Mouse (Mus musculus): ENCODE data around the gene Emilin3. TPM values are rescaled to one million over a fixed set of nuclear protein-coding genes. Genes with fewer than 3 reads are reported as not detected.

The Emilin3 gene
- polyA plus RNA-seq, 1 experiment = not detected

DNA sequence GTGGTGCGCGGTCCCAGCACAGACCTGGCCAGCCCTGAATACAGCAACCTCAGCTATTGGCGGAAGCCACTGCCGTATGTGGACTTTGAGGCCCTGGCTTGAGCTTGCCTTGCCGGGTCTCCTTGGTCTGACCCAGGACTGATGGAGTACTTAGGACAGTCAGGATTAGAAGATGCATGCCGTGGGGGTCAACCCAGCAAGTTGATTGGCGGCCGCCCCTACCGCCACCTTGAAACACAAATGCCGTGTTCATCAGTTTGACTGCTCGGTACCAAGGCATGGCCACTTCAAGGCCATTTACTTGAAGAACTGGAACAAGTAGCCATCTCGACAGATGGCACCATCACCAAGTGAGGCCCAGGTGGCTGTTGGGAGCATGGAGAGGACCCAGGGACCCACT, 6.8 kb downstream of the Emilin3 start:
- TF ChIP-seq GATA1 (IDR thresholded peaks at IDR 0.05; ENCODE audit: borderline replicate concordance, low read length) = no peak
- no peak for TF ChIP-seq FLI1 (IDR thresholded peaks at IDR 0.05; ENCODE audit: low read length)
- H3K4me1 ChIP-seq = peaks cover 8% of the 10 kb centered on the region

DNA sequence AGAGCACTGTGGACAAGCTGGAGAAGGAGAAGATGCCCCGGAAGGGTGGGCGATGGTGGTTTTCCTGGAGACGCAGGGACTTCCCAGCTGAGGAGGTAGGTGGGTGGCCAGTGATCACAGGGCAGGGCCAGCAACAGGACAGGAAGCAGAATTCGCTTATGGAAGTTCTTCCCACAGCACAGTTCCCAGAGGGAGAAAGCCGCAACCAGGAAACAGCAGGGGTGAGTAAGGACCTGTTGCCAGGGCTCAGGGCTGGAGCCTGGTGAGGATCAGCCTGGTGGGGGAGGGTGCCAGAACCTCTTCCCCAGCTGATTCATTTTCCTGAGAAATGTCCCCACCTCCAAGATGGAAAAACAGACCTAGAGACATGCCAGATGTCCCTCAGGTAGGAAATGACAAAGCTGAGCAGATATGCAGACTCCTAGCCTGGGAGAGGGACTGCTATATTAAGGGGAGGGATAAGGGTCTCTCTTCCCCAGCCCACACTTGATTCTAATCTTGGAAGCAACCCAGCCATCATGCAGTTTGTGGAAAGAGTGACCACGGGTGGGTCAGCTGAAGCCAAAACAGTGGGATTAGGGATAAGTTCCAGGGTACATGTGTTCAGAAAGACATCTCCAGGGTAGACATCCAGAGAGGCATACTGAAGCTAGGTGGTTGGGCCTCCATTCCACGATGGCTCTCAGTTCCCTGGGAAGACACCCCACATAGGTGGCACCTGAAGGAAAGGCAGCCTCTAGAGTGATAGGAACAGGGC, 10.3 kb downstream of the Emilin3 start:
- H3K36me3 ChIP-seq (replicated peaks; ENCODE audit: low read length) = no peaks in the 10 kb centered on the region
- H3K9me3 ChIP-seq = peaks cover 8% of the 10 kb centered on the region
- H3K4me1 ChIP-seq = peaks cover 8% of the 10 kb centered on the region
- no peak overlapping the region for H3K4me3 ChIP-seq (replicated peaks)
- peaks cover 64% of the 10 kb centered on the region for H3K27me3 ChIP-seq (replicated peaks)
- TF ChIP-seq FLI1 (IDR thresholded peaks at IDR 0.05; ENCODE audit: low read length) (no peak), GATA1 (IDR thresholded peaks at IDR 0.05; ENCODE audit: borderline replicate concordance, low read length) (no peak)

More for the DNA sequence above, 6.8 kb downstream of the Emilin3 start:
- Histone ChIP-seq H3K4me3 (replicated peaks) (no peak overlapping the region), H3K9me3 (no peaks in the 10 kb centered on the region), H3K27me3 (replicated peaks) (peaks cover 76% of the 10 kb centered on the region), H3K36me3 (replicated peaks; ENCODE audit: low read length) (no peaks in the 10 kb centered on the region)

DNA sequence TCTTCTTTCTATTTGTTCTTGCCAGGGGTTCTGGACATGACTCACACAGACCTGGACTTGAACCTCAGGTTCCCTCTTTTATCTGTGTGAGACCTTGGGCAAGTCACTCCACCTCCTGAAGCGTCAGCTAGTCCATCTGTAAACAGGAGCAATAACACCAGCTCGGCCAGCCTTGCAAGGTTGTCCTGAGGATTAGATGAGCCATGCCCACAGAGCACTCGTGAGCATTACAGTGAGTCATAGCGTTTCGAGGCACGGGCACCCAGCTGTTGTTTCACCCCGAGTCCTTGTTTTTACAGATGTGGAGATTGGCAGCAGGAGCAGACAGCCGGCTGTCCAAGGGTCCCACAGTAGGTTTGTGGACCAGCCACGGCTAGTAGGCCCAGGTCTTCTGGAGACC, 20.4 kb downstream of the Emilin3 start:
- H3K4me3 ChIP-seq (replicated peaks) = no peak overlapping the region
- H3K27me3 ChIP-seq (replicated peaks) = peaks cover 67% of the 10 kb centered on the region
- H3K4me1 ChIP-seq = peaks cover 18% of the 10 kb centered on the region
- no peaks in the 10 kb centered on the region for H3K36me3 ChIP-seq (replicated peaks; ENCODE audit: low read length)
- TF ChIP-seq GATA1 (IDR thresholded peaks at IDR 0.05; ENCODE audit: borderline replicate concordance, low read length) (no peak), FLI1 (IDR thresholded peaks at IDR 0.05; ENCODE audit: low read length) (no peak)
- peaks cover 13% of the 10 kb centered on the region for H3K9me3 ChIP-seq

DNA sequence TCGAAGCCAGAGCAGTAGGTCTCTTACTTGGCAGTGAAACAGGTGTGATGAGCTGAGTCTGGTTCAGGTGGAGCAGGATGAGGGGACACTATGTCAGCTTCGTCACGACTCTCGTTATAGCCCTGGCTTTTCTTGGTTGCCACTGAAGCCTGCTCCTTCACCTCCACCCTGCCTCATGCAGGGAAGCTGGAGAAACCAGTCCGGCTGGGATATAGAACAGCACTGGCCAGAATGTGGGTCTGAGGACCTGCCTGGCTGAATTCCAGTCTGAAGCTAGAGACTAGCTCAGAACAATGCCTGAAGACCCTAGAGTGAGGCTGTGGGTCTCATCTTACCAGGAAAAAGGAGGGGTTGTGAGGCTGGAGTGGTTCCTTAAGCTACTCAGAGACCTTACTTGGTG, 21.1 kb downstream of the Emilin3 start:
- TF ChIP-seq FLI1 (IDR thresholded peaks at IDR 0.05; ENCODE audit: low read length) = no peak
- TF ChIP-seq GATA1 (IDR thresholded peaks at IDR 0.05; ENCODE audit: borderline replicate concordance, low read length) = no peak
- Histone ChIP-seq H3K36me3 (replicated peaks; ENCODE audit: low read length) (no peaks in the 10 kb centered on the region), H3K27me3 (replicated peaks) (peaks cover 67% of the 10 kb centered on the region), H3K4me1 (peaks cover 18% of the 10 kb centered on the region), H3K4me3 (replicated peaks) (no peak overlapping the region), H3K9me3 (peaks cover 9% of the 10 kb centered on the region)

DNA sequence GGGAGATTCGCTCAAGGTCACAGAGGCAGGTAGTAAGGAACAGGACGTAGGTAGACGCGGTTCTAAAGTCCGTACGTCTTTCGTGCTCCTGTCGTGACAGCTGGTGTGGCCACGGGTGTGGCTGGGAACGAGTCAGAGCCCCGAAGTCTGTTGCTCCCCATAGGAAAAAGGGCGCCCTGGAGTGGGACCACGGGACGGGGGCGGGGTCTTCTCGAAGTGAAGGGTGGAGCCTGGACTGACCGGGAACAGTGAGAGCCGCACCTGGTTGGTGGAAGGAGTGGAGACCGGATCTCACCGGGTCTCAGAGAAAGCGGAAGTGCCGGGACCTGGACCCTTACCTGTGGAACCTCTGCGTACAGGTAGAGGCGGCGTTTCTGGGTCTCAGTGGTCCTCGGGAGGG, 24.3 kb downstream of the Emilin3 start:
- Histone ChIP-seq H3K4me3 (replicated peaks) (peak overlapping the region; percentile 89), H3K27me3 (replicated peaks) (peaks cover 63% of the 10 kb centered on the region), H3K9me3 (no peaks in the 10 kb centered on the region), H3K36me3 (replicated peaks; ENCODE audit: low read length) (no peaks in the 10 kb centered on the region), H3K4me1 (peaks cover 22% of the 10 kb centered on the region)
- TF ChIP-seq GATA1 (IDR thresholded peaks at IDR 0.05; ENCODE audit: borderline replicate concordance, low read length) = no peak
- no peak for TF ChIP-seq FLI1 (IDR thresholded peaks at IDR 0.05; ENCODE audit: low read length)

DNA sequence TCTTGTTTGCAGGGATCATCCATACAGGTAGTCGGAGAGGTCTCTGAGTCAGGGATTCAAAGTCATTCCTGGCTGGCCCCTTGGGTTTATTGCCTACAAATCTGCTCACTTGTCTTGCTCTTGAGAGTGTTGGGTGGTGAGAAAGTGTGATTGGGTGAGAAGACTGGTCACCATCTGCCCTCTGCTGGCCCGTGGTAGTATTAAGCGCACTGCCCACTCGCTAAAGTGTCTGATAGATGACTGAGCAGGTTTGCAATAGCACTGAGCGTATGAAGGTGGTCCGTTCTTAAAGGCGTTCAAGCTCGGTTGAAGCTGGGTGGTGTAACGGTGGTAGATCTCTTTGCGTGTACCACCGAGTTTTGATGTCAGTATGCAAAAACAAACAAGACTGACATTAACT, 24.8 kb downstream of the Emilin3 start:
- Histone ChIP-seq H3K4me3 (replicated peaks) (peak overlapping the region; percentile 89), H3K36me3 (replicated peaks; ENCODE audit: low read length) (no peaks in the 10 kb centered on the region), H3K9me3 (no peaks in the 10 kb centered on the region), H3K4me1 (peaks cover 22% of the 10 kb centered on the region), H3K27me3 (replicated peaks) (peaks cover 62% of the 10 kb centered on the region)
- TF ChIP-seq FLI1 (IDR thresholded peaks at IDR 0.05; ENCODE audit: low read length) = no peak
- TF ChIP-seq GATA1 (IDR thresholded peaks at IDR 0.05; ENCODE audit: borderline replicate concordance, low read length) = no peak

DNA sequence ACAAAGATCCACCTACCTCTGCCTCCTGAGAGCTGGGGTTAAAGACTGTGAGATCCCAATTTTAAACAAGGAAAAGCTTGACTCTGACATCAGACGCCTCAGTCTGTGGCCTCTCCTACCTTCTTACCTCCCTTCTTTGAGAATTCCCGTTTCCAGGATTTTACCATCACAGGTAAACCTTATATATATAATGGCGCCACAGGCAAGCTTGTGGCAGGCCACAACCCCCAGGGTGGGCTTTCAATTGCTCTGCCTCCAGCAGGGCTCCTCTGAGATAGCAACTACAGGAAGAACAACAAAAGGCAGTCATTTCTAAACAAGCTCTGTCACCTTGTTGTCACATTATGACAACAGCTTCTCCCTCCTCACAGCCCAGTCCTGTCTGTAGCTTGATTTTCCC, 25.9 kb downstream of the Emilin3 start:
- Histone ChIP-seq H3K27me3 (replicated peaks) (peaks cover 55% of the 10 kb centered on the region), H3K4me3 (replicated peaks) (no peak overlapping the region), H3K4me1 (peaks cover 26% of the 10 kb centered on the region), H3K36me3 (replicated peaks; ENCODE audit: low read length) (no peaks in the 10 kb centered on the region), H3K9me3 (no peaks in the 10 kb centered on the region)
- TF ChIP-seq FLI1 (IDR thresholded peaks at IDR 0.05; ENCODE audit: low read length) (no peak), GATA1 (IDR thresholded peaks at IDR 0.05; ENCODE audit: borderline replicate concordance, low read length) (no peak)

DNA sequence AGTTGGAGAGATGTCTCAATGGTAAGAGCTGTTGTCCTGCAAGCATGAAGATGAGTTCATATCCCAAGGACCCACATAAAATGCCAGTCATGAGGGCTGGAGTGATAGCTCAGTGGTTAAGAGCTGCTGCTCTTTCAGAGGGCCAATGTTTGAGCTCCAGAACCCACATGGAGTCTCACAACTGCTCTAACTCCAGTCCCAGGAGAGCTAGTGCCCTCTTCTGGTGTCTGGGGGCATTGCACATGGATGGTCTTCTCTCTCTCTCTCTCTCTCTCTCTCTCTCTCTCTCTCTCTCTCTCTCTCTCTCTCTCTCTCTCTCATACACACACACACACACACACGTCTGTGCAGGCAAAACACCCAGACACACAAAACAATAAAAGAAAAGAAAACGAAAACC, 27.3 kb downstream of the Emilin3 start:
- Histone ChIP-seq H3K9me3 (no peaks in the 10 kb centered on the region), H3K36me3 (replicated peaks; ENCODE audit: low read length) (no peaks in the 10 kb centered on the region), H3K4me1 (peaks cover 40% of the 10 kb centered on the region), H3K4me3 (replicated peaks) (no peak overlapping the region), H3K27me3 (replicated peaks) (peaks cover 48% of the 10 kb centered on the region)
- TF ChIP-seq GATA1 (IDR thresholded peaks at IDR 0.05; ENCODE audit: borderline replicate concordance, low read length) (no peak), FLI1 (IDR thresholded peaks at IDR 0.05; ENCODE audit: low read length) (no peak)

DNA sequence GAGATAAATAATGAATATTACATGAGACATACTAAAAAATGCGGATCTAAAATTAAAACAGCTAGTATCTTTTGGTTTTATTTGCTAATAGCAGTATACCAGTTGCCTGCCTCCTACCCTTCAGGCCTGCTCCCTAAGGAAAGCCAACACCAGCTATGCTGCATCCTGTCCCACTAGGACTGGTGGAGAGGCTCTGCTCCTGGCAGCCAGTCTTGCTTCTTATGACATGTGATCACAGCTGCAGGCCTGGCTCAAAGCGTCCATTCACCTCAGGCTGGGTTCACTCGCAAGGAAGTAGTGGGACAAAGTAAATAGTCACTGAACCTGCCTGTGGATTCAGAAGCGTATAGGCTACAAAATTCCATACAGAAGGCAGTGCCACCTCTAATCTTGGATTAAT, 28.2 kb downstream of the Emilin3 start:
- Histone ChIP-seq H3K4me1 (peaks cover 44% of the 10 kb centered on the region), H3K9me3 (no peaks in the 10 kb centered on the region), H3K27me3 (replicated peaks) (peaks cover 42% of the 10 kb centered on the region), H3K4me3 (replicated peaks) (no peak overlapping the region), H3K36me3 (replicated peaks; ENCODE audit: low read length) (no peaks in the 10 kb centered on the region)
- no peak for TF ChIP-seq GATA1 (IDR thresholded peaks at IDR 0.05; ENCODE audit: borderline replicate concordance, low read length)
- no peak for TF ChIP-seq FLI1 (IDR thresholded peaks at IDR 0.05; ENCODE audit: low read length)

DNA sequence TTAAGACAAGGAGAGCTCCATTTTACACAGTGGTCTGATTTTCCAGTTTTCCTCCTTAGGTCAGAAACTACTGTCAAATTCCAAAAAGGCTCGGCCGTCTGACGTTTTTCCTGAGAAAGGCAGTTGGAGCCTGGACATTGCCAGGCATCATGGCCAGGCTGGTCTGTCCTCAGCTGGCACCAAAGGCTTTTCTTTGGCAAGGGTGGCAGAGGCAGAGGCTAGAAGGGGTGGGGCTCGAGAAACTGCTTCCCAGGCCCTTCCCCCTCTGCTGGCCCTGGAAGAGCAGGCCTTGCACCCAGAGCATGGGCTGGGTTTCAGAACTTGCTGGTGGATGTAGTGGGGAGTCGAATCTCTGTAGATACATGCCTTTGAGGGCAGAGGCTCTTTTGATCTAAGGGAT, 29.7 kb downstream of the Emilin3 start:
- Histone ChIP-seq H3K4me3 (replicated peaks) (no peak overlapping the region), H3K9me3 (peaks cover 9% of the 10 kb centered on the region; the same call in 1 of the 2 replicates), H3K27me3 (replicated peaks) (peaks cover 30% of the 10 kb centered on the region), H3K36me3 (replicated peaks; ENCODE audit: low read length) (no peaks in the 10 kb centered on the region), H3K4me1 (peaks cover 34% of the 10 kb centered on the region)
- TF ChIP-seq GATA1 (IDR thresholded peaks at IDR 0.05; ENCODE audit: borderline replicate concordance, low read length) = no peak
- TF ChIP-seq FLI1 (IDR thresholded peaks at IDR 0.05; ENCODE audit: low read length) = no peak
